Mouse (Mus musculus): ENCODE measurements around the gene Ddah1. TPM values are rescaled to one million over a fixed set of nuclear protein-coding genes. Genes with fewer than 3 reads are reported as not detected.

The Ddah1 gene
- total RNA-seq, 1 experiment from 2014 or later, result 1.5 TPM

DNA sequence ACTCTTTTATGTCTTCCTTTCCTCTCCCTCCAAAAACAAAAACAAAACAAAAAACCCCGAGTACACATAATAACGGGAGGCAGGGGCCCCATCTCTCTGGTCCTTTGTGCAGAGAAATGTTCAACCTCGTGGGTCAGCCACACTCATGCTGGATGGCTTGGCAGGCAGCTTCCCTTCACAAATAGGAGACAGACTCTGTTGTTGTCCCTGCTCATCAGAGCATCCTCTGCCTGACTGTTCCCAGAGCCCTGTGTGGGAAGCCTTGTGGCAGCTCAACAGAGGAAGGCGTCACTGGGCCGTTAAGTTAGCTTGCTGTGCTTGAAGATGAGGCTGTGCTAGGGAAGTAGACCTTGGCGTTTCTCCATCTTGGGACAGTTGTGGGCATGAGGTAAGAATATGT is 58.8 kb downstream of the Ddah1 start:
- DNase-seq, result no peak

- DNase-seq, result no peak
Observed at GRCm38 (mm10) chr3:145820439-145820838, 62.0 kb downstream of the Ddah1 start.

GRCm38 (mm10) chr3:145820938-145821337 is 62.5 kb downstream of the Ddah1 start:
- no peak for DNase-seq

DNA sequence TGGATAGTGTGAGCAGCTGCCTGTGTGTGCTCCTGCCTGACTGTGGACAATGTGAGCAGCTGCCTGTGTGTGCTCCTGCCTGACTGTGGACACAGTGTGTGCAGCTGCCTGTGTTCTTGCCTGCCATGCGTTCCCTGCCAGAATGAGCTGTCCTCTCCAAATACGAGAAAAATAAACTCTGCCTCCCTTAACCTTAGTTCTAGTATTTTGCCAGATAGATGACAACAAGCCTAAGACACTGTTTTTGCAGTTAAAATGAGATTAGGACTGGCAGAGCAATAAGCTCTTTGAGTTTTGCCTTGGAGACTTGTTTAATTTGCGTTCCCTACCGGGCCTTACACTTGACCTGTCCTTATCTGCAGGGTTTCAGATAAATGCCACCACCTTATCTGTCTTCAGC is 63.7 kb downstream of the Ddah1 start:
- no peak for DNase-seq

DNA sequence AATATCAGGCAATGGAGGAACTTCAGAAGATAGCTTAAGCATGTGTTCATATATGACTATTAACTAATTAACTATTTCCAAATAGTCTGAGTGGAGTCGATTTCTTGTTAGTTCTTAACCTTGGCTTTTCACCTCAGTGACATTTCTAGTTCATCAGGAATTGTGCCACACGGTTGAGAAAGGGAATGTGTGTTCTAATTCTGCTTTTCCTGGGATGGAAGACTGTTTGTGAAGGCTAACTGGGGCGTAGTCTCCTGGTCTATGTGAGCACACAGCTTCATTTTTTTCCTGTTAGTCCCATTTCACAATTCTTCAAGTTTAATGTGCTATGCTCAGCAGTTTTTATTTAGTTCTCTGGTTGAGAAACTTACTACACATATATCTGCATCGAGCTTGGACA is 65.2 kb downstream of the Ddah1 start:
- DNase-seq, result no peak

DNA sequence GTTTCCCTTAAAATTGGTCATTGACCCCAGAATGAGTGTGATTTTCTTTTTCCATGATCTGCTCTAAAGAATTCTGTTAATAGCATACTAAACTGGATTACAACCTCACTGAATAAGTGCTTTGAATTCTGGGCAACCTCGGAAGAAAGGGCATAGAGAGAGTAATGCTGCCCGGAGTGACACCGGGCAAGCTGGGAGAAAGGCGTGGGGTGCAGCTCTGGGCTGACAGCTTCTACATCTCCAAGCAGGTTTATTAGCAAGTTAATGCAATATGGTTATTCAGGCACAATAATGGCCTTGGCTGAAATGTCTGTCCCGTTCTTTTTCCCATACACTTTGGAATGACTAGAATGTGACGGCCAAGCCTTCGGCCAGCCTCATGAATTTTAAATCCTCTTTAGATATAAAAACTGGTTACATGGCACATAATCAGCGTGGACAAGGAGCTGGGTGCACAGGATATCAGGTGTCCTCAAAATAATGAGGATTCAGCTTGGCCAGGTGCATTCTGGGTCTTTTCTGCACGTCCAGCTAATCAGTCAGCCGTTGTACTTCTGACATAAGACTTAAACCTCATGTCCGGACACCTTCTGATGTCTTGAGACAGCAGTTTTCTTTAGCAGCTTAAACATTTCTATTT is 67.1 kb downstream of the Ddah1 start:
- no peak for DNase-seq

DNA sequence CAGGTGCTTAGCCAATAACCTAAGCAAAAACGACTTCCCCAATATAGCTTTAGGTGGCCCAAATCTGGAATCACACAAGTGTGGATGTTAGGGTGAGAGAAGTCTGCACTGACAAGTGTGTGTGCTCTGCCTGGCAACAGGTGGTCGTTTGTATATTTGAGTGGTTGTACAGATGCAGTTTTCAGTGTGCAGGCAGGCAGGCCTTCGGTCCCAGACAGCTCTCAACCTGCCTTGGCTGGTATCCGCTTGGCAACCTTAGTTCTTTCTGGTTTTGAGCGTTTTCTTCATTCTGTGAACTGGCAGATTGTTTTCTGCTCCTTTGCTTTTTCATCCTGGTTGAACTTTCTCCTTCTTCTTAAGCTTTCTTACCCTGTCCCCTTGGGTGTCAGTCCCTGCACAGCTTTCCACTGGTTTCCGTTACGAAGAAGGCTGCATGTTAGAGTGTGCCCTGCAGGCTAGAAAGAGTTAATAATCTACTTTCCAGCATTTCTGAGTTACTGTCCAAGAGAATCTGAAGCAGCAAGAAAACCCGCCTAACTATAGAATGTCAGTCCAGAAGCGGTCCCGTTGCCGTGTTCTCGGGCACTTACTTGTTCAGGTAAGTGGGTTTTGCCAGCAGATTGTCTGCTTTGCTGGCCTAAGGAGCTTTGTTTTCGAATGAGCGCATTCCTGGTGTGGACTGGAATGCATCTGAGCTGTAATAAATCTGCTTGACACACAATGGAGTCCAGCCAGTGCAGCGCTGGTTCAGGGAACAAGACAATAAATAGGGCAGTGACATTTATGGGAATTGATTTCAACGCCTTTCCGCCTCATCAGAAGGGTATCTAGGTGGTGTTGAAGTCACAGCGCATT is 68.9 kb downstream of the Ddah1 start:
- peak; percentile 32 for DNase-seq

DNA sequence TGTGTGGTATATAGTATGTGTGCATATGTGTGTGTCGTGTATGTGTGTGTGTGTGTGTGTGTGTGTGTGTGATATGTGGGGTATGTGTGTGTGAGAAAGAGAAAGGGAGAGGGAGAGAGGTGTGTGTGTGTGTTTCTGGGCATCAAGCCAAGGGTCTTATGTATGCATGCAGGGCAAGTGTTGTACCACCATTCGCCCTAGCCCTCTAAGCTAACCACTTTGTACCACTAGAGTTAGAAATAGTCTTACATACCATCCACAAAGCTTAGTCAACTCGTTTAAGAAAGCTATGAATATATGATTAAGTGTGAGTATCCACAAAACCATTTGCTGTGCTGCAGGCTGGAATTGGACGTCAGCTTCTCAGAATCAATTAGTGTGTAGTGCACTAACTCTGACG is 70.4 kb downstream of the Ddah1 start:
- DNase-seq, result no peak

GRCm38 (mm10) chr3:145833948-145834538 is 75.6 kb downstream of the Ddah1 start:
- no peak for DNase-seq

- DNase-seq, result no peak
Observed at GRCm38 (mm10) chr3:145838281-145838680, 79.8 kb downstream of the Ddah1 start.

GRCm38 (mm10) chr3:145841961-145842710 is 83.7 kb downstream of the Ddah1 start:
- no peak for DNase-seq

GRCm38 (mm10) chr3:145843836-145844235 is 85.4 kb downstream of the Ddah1 start:
- no peak for DNase-seq

DNA sequence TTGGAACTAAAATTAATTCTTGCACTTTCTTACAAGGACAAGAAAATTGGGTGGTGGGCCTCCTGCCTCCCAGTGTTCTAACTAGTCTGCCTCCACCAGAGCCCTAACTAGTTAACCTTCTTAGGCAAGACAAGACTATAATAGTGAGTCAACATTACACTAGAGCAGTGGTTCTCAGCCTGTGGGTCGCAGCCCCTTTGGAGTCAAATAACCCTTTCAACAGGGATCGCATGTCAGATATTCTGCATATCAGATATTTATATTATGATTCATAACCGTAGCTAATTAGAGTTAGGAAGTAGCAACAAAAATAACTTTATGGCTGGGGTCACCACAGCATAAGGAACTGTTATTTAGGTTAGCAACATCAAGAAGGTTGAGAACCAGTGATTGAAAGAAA is 86.4 kb downstream of the Ddah1 start:
- DNase-seq, result no peak

DNA sequence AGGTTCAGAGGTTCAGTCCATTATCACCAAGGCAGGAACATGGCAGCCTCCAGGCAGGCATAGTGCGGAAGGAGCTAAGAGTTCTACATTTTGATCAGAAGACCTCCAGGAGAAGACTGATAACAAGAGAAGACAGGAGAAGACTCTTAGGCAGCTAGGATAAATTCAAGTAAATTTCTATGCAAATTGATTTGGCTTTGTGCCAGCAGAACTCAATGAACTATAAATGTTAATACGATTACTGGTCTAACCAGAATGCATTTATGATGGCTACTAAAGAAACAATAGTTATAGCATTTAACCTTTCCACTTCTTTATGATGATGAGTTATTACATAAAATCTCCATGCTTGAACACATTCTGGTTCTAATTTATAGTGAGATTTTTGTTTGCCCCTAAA is 87.8 kb downstream of the Ddah1 start:
- DNase-seq, result no peak

DNA sequence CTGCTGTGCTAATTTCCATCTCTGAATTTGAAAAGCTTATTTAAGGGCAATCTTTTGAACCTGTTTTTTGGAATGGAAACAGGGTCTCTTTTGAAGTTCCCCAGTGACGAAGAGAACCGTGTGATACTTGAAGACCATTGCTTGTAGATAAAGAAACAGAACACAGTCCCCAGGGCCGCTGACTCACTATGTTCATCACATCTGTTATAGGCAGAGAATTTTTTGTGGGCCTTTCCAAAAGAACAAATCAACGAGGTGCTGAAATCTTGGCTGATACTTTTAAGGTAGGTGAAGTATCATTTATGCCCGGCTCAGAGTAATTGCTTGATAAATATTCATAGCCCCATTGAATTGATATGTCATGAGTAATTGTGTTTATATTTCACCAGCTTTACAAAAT is 93.6 kb downstream of the Ddah1 start:
- DNase-seq, result no peak

DNA sequence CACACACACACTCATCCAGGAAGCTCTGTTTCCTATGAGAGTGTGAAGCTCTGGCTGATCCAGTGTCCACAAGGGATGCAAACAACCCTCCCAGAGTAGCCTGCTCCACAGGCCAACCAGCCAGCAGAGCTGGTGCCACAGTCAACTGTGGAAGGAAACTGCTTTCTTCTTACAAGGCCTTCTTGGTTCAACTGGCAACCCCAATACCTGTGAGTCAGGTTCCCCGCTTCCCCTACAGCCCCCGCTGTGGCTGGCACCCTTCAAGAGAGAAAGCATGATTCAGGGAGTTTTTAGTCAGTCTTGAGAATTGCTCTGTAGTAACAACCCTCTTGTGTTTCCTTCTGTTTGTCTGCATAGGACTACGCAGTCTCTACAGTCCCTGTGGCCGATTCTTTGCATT is 94.3 kb downstream of the Ddah1 start:
- DNase-seq, result no peak

- no peak for DNase-seq
Observed at GRCm38 (mm10) chr3:145853713-145854112, 95.2 kb downstream of the Ddah1 start.

DNA sequence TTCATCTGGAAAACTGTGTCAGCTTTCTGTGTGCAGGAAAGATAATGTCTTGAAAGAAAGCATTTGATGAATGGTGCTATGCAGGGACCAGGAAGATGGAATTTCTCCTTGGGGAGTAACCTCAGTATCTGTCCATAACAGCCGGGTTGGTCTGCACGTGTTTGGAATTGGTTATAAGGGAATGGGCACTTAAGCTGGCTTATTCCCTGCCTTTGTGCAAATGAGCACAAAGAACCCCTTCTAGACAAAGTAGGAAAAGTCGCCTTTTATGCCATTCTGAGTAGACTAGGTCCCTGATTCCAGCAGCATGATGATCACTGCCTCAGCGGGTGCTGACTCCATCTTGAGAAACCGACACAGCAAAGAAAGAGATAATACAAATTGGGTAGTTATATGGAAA is 96.0 kb downstream of the Ddah1 start:
- DNase-seq, result no peak

DNA sequence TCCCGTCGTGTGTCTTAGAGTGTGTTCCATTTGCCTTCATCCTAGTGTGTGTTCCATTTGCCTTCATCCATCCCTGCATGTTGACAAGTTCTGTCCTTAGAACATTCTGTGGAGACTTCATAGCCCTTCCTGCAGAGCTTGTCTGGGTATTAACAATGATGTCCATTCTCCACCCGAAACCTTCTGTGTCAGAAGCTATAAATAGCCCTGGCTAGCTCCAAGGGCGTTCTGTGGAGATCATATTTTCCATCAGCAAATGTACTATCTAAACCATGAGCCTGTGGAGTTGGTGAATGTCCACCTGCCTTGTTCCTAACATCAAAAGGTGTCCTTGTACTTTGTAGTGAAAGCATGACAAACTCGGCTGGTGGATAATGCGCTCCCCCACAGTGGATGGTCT is 96.8 kb downstream of the Ddah1 start:
- DNase-seq, result no peak

GRCm38 (mm10) chr3:145858388-145858787 is 99.9 kb downstream of the Ddah1 start:
- no peak for DNase-seq

DNA sequence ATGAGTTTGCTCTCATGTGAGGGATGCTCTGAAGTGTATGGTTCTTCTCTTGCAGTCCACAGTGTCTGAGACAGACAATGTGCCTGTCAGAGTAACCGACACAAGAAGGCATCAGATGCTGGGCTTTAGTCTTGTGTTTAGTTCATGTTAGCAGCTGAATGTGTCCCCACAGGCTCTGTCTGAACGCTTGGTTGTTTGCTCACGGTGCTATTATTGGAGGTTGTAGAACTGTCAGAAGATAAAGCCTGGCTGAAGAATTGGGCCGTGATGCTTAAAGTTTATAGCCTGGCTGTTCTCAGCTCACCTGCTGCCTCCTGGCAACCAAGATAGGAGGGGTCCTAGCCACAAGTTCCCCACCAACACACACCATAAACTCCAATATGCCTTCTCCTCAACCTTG is 104.0 kb downstream of the Ddah1 start:
- no peak for DNase-seq

DNA sequence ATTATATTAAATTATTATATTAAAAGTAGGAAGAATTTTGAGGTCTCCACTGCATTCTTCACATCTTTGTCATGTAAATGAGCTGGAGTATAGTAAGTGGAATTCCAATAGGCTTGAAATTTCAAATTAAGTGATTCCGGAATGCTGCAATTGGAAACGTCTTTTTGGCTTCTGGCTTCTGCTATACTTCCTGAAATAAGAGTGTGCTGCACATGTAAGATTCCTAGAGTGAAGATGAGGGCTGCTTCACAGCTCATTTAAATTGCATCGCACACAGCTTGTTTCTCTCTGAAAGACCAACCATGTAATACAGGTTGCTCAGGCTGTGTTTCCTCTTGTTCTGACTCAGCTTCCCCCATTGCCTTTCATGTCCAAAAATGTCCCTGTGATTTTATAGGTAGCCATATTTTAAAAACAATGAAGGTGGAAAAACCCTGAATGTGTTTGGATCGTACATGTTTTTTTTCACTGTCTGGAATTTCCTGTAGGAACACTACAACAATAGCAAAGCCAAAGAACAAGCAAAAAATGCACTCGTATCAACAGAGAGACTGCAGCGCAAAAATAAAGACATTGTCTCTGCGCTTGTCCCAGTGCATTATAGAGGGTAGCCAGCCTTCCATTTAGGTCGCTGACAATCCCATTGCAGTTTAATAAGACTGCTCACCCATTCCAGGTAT is 105.7 kb downstream of the Ddah1 start:
- DNase-seq, result no peak
